Mouse (Mus musculus) lung, adult 2 months (tissue): ENCODE data around the gene Islr.

ENCODE experiments used
- CTCF ChIP-seq: fragments of 200-500 bp; IDR thresholded peaks from 2 replicates; pipeline ENCODE4 v1.5.1; 2011; ENCODE audit warnings: mild to moderate bottlenecking, low read length, control low read depth; ENCODE audit not compliant: insufficient read depth
- POLR2A ChIP-seq: fragments of 200-500 bp; IDR thresholded peaks from 2 replicates; pipeline ENCODE4 v1.6.1; 2011; ENCODE audit warnings: low read depth, mild to moderate bottlenecking, control low read depth, low read length, borderline replicate concordance; ENCODE audit errors: extremely low read depth

DNA sequence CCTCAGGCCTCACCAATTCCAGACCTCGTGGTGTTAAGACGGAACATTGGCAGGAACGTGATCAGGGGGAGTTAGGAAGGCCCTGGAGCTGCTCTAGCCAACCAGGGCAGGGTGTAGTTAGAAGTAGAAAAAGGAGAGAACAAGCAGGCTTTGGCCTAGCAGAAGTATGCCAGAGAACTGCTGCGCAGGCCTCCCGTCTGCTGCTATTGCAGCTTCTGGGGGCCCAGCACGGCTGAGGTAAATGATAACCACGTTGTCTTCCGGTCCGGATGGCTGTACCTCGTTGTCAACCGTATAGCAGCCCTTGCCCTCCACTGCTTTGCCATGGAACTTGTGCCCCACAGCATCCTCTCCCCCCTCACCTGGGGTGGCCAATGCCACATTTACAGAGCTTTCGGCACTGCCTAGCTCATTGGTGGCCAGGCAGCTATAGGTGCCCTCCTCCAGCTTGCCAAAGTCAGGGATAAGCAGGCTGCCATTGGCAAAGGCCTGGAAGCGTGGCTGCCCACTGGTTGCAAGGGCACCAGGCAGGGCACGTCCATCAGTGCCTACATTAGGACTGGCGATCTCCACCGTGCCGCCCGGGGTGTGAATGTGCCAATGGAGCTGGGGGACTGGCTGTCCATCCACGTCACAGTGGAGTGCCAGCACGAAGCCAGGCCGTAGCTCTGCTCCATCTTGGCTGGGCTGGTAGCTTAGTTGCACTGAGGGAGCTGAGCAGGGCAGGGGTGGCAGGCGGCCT, 47.1 kb downstream of the Islr start:
- TF ChIP-seq CTCF (no peak), POLR2A (no peak)
